Comparison of ENCODE assay signal across 43 mouse cellular contexts in the genomic region with DNA sequence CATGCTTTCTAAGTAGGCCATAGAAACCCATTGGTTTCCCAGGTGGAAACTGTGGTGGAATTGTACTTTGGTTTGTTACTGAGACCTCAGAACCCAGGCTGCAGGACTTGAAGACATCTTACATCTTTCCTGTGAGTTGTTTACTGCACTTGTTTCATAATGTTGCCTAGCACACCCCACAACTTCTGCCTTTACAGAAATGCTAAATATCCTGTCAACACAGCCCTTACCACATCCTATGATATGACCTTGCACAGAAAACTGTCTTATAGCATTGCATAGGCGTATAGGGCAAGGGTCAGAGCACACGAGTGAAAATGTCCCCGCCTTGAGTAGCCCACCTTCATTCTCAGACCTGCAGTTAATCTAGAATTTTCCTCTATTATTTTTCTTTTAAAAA. TPM values are rescaled to one million over a fixed set of nuclear protein-coding genes. Genes with fewer than 3 reads are reported as not detected.
DNase-seq lines count a peak whose midpoint lies in the region; ATAC-seq and TF ChIP-seq lines count a peak whose summit lies in the region.
"Had no signal": no experiment of that assay in that cellular context is flagged by ENCODE, and none has a peak within 500 bp of the region (broad histone marks: within the 10 kb centered on the region; RNA-seq: fewer than 3 reads in every experiment).

No protein-coding gene starts in this region.

- DNase-seq in lung, postnatal 0 days (ENCODE audit: low spot score): no peak
- DNase-seq in lung, postnatal 14 days: no peak
- DNase-seq in gastrocnemius, adult 2 months: no peak
- DNase-seq: adrenal gland, adult 8-10 months; cerebellum, adult 11 months; cerebellum, adult 9-10 months; cerebellum, postnatal 36 days; embryo, embryonic 11 days; gastrocnemius, postnatal 36 days; heart, adult 2 months; heart, postnatal 10 days; kidney, postnatal 14 days; layer of hippocampus, adult 9-11 months; liver; retina, postnatal 1 day; right cerebral cortex, postnatal 25 days; spleen, adult 18-20 months; thymus, postnatal 36 days had no signal

- peak; percentile 27; the same call in 1 of the 2 replicates for TF ChIP-seq EP300 in lung, postnatal 0 days (IDR thresholded peaks at IDR 0.05)

- intact Hi-C loops in gastrocnemius, adult 2 months (cut with DNase I): no loop called here

- no peaks in the 10 kb centered on the region for H3K4me1 ChIP-seq in lung, postnatal 0 days (ENCODE audit: insufficient read depth, low read depth, low read length)
- no peaks in the 10 kb centered on the region for H3K4me1 ChIP-seq in intestine, postnatal 0 days (replicated peaks; ENCODE audit: control insufficient read depth, insufficient read depth, low read length)
- H3K4me1 ChIP-seq: embryonic facial prominence, embryonic 12.5 days; forebrain, embryonic 10.5 days; forebrain, embryonic 15.5 days; heart, embryonic 13.5 days; liver, embryonic 15.5 days; lung, embryonic 15.5 days; midbrain, embryonic 12.5 days; neural tube, embryonic 13.5 days had no signal

- H3K36me3 ChIP-seq in lung, postnatal 0 days (ENCODE audit: insufficient read depth, low read length): no peaks in the 10 kb centered on the region
- H3K36me3 ChIP-seq in intestine, postnatal 0 days (ENCODE audit: control insufficient read depth, insufficient read depth): no peaks in the 10 kb centered on the region
- H3K36me3 ChIP-seq: embryonic facial prominence, embryonic 12.5 days; forebrain, embryonic 10.5 days; forebrain, embryonic 15.5 days; heart, embryonic 13.5 days; liver, embryonic 15.5 days; lung, embryonic 15.5 days; midbrain, embryonic 12.5 days; neural tube, embryonic 13.5 days had no signal

- no peak overlapping the region for H3K9ac ChIP-seq in lung, postnatal 0 days (replicated peaks; ENCODE audit: low read depth)
- no peak overlapping the region for H3K9ac ChIP-seq in intestine, postnatal 0 days (ENCODE audit: low read depth, low read length)
- H3K9ac ChIP-seq: embryonic facial prominence, embryonic 12.5 days; forebrain, embryonic 15.5 days; heart, embryonic 13.5 days; liver, embryonic 15.5 days; lung, embryonic 15.5 days; midbrain, embryonic 12.5 days; neural tube, embryonic 13.5 days had no signal

- 87% methylated on average over 3 of the region's 3 CpGs for WGBS in lung, postnatal 0 days
- 91% methylated on average over 3 of the region's 3 CpGs for WGBS in intestine, postnatal 0 days

- TF ChIP-seq CTCF in lung, postnatal 0 days (IDR thresholded peaks at IDR 0.05): no peak
- TF ChIP-seq CTCF in gastrocnemius, adult 2 months (IDR thresholded peaks at IDR 0.05): no peak
- TF ChIP-seq CTCF in intestine, postnatal 0 days (IDR thresholded peaks at IDR 0.05; ENCODE audit: low read depth): no peak

- H3K27me3 ChIP-seq in lung, postnatal 0 days (replicated peaks; ENCODE audit: insufficient read depth, low read length): no peaks in the 10 kb centered on the region
- no peaks in the 10 kb centered on the region for H3K27me3 ChIP-seq in intestine, postnatal 0 days (replicated peaks; ENCODE audit: control insufficient read depth, insufficient read depth, low read length)
- H3K27me3 ChIP-seq: embryonic facial prominence, embryonic 12.5 days; forebrain, embryonic 15.5 days; heart, embryonic 13.5 days; liver, embryonic 15.5 days; lung, embryonic 15.5 days; midbrain, embryonic 12.5 days; neural tube, embryonic 13.5 days had no signal

- no peak for ATAC-seq in lung, postnatal 0 days
- ATAC-seq in granulocyte monocyte progenitor cell, adult 5-6 weeks (replicated peaks; ENCODE audit: poor library complexity, severe bottlenecking): peak; percentile 79
- peak; percentile 79 for ATAC-seq in megakaryocyte progenitor cell, adult 5-6 weeks (replicated peaks; ENCODE audit: poor library complexity)
- ATAC-seq in erythroblast, adult 5-6 weeks (replicated peaks; ENCODE audit: low FRiP score, poor library complexity, severe bottlenecking): no peak
- no peak for ATAC-seq in intestine, postnatal 0 days
- ATAC-seq: CD4-positive, CD25-positive, alpha-beta regulatory T cell, adult 4 months; forebrain, embryonic 15.5 days; hindbrain, postnatal 0 days; intestine, embryonic 16.5 days had no signal

- H3K4me3 ChIP-seq in lung, postnatal 0 days (ENCODE audit: low read depth, low read length): no peak overlapping the region
- no peak overlapping the region for H3K4me3 ChIP-seq in gastrocnemius, adult 2 months
- H3K4me3 ChIP-seq in intestine, postnatal 0 days (ENCODE audit: low read depth, low read length): no peak overlapping the region
- H3K4me3 ChIP-seq: embryonic facial prominence, embryonic 12.5 days; forebrain, embryonic 10.5 days; forebrain, embryonic 15.5 days; heart, adult 2 months; heart, embryonic 13.5 days; liver, embryonic 15.5 days; lung, embryonic 15.5 days; megakaryocyte, embryonic 14.5 days; midbrain, embryonic 12.5 days; neural tube, embryonic 13.5 days had no signal

- no peak overlapping the region for H3K27ac ChIP-seq in lung, postnatal 0 days (ENCODE audit: low read length)
- H3K27ac ChIP-seq in gastrocnemius, adult 2 months: no peak overlapping the region
- H3K27ac ChIP-seq in intestine, postnatal 0 days (ENCODE audit: low read depth, low read length): no peak overlapping the region
- H3K27ac ChIP-seq: embryonic facial prominence, embryonic 12.5 days; forebrain, embryonic 10.5 days; forebrain, embryonic 15.5 days; heart, adult 2 months; heart, embryonic 13.5 days; hindbrain, postnatal 0 days; liver, embryonic 15.5 days; lung, embryonic 15.5 days; midbrain, embryonic 12.5 days; neural tube, embryonic 13.5 days had no signal

- no peak overlapping the region for H3K4me2 ChIP-seq in lung, postnatal 0 days (replicated peaks; ENCODE audit: low read depth, low read length)
- H3K4me2 ChIP-seq in intestine, postnatal 0 days (replicated peaks; ENCODE audit: low read depth): no peak overlapping the region
- H3K4me2 ChIP-seq: embryonic facial prominence, embryonic 12.5 days; forebrain, embryonic 15.5 days; heart, embryonic 13.5 days; liver, embryonic 15.5 days; lung, embryonic 15.5 days; midbrain, embryonic 12.5 days; neural tube, embryonic 13.5 days had no signal

- no peaks in the 10 kb centered on the region for H3K9me3 ChIP-seq in lung, postnatal 0 days (ENCODE audit: low read length)
- H3K9me3 ChIP-seq in intestine, postnatal 0 days (ENCODE audit: control insufficient read depth): no peaks in the 10 kb centered on the region
- H3K9me3 ChIP-seq: embryonic facial prominence, embryonic 12.5 days; forebrain, embryonic 10.5 days; forebrain, embryonic 15.5 days; heart, embryonic 13.5 days; liver, embryonic 15.5 days; lung, embryonic 15.5 days; megakaryocyte, embryonic 14.5 days; midbrain, embryonic 12.5 days; neural tube, embryonic 13.5 days had no signal

RNA-seq across cellular contexts. Expression of a gene that starts 12.6 kb away (rescaled TPM):
- 413 and 421 TPM in 2 replicates for polyA plus RNA-seq in lung, postnatal 0 days (2015; fragmentation: Nextera tagmentation; extraction: Ambion mirVana)
- total RNA-seq in granulocyte monocyte progenitor cell, adult 5-6 weeks (2014; fragmentation: Nextera tagmentation): 8.8 and 13.4 TPM in 2 replicates
- total RNA-seq in granulocyte monocyte progenitor cell, adult 5-6 weeks (2017): 16.9 and 19.6 TPM in 2 replicates
- total RNA-seq in megakaryocyte progenitor cell, adult 5-6 weeks (2015): 13.6 and 25.2 TPM in 2 replicates
- 13.3 and 15.1 TPM in 2 replicates for total RNA-seq in megakaryocyte progenitor cell, adult 5-6 weeks (2017)
- total RNA-seq in erythroblast, adult 5-6 weeks (2015; ENCODE audit: low replicate concordance): 95.3 and 103 TPM in 2 replicates
- 52.1 and 61.0 TPM in 2 replicates for total RNA-seq in erythroblast, adult 5-6 weeks (2017; ENCODE audit: low replicate concordance)
- total RNA-seq in gastrocnemius, adult 2 months (2021): 1 to 10 TPM; 5.5 to 9.3 TPM
- polyA plus RNA-seq in intestine, postnatal 0 days (2015; fragmentation: Nextera tagmentation; extraction: Ambion mirVana): 100 and 108 TPM in 2 replicates
- total RNA-seq: hindbrain, postnatal 0 days had no signal
- polyA plus RNA-seq: CD4-positive, CD25-positive, alpha-beta regulatory T cell, adult 4 months had no signal

RNA-seq across cellular contexts. Expression of a gene that starts 27.1 kb away (rescaled TPM):
- 29.8 and 36.6 TPM in 2 replicates for polyA plus RNA-seq in lung, postnatal 0 days (2015; fragmentation: Nextera tagmentation; extraction: Ambion mirVana)
- total RNA-seq in granulocyte monocyte progenitor cell, adult 5-6 weeks (2014; fragmentation: Nextera tagmentation): 189 and 190 TPM in 2 replicates
- total RNA-seq in granulocyte monocyte progenitor cell, adult 5-6 weeks (2017): 110 and 159 TPM in 2 replicates
- 149 and 197 TPM in 2 replicates for total RNA-seq in megakaryocyte progenitor cell, adult 5-6 weeks (2015)
- 97.7 and 108 TPM in 2 replicates for total RNA-seq in megakaryocyte progenitor cell, adult 5-6 weeks (2017)
- total RNA-seq in erythroblast, adult 5-6 weeks (2015; ENCODE audit: low replicate concordance): 23.6 and 31.3 TPM in 2 replicates
- 22.5 and 31.5 TPM in 2 replicates for total RNA-seq in erythroblast, adult 5-6 weeks (2017; ENCODE audit: low replicate concordance)
- total RNA-seq in gastrocnemius, adult 2 months (2021): 1 to 10 TPM; 2.4 to 6.2 TPM
- 11.2 and 13.4 TPM in 2 replicates for polyA plus RNA-seq in intestine, postnatal 0 days (2015; fragmentation: Nextera tagmentation; extraction: Ambion mirVana)
- polyA plus RNA-seq: CD4-positive, CD25-positive, alpha-beta regulatory T cell, adult 4 months had no signal

RNA-seq across cellular contexts. Expression of a gene that starts 39.9 kb away (rescaled TPM):
- not detected in 2 replicates for polyA plus RNA-seq in lung, postnatal 0 days (2015; fragmentation: Nextera tagmentation; extraction: Ambion mirVana)
- not detected in 2 replicates for total RNA-seq in granulocyte monocyte progenitor cell, adult 5-6 weeks (2014; fragmentation: Nextera tagmentation)
- not detected in 2 replicates for total RNA-seq in granulocyte monocyte progenitor cell, adult 5-6 weeks (2017)
- total RNA-seq in megakaryocyte progenitor cell, adult 5-6 weeks (2015): 0.44 and 1.2 TPM in 2 replicates
- not detected in 2 replicates for total RNA-seq in megakaryocyte progenitor cell, adult 5-6 weeks (2017)
- total RNA-seq in erythroblast, adult 5-6 weeks (2015; ENCODE audit: low replicate concordance): not detected in 2 replicates
- total RNA-seq in erythroblast, adult 5-6 weeks (2017; ENCODE audit: low replicate concordance): not detected in 2 replicates
- not detected for total RNA-seq in gastrocnemius, adult 2 months (2021)
- not detected in 2 replicates for polyA plus RNA-seq in intestine, postnatal 0 days (2015; fragmentation: Nextera tagmentation; extraction: Ambion mirVana)
- total RNA-seq: adrenal gland, adult 8-10 months; adrenal gland, postnatal 4 days; gastrocnemius, adult 18-20 months; gastrocnemius, postnatal 36 days; heart, adult 2 months; heart, postnatal 10 days; hindbrain, postnatal 0 days; left cerebral cortex, postnatal 14 days; midbrain, postnatal 0 days had no signal
- polyA plus RNA-seq: CD4-positive, CD25-positive, alpha-beta regulatory T cell, adult 4 months; embryonic facial prominence, embryonic 12.5 days; forebrain, embryonic 10.5 days; forebrain, embryonic 15.5 days; frontal cortex, adult 2 months; heart, adult 2 months; heart, embryonic 13.5 days; hindbrain, embryonic 11.5 days; hindbrain, postnatal 0 days; intestine, embryonic 16.5 days; kidney, embryonic 14.5 days; limb, embryonic 11.5 days; liver, embryonic 15.5 days; lung, embryonic 15.5 days; midbrain, embryonic 12.5 days; midbrain, postnatal 0 days; neural tube, embryonic 13.5 days; stomach, embryonic 16.5 days had no signal

RNA-seq across cellular contexts. Expression of a gene that starts 43.6 kb away (rescaled TPM):
- polyA plus RNA-seq in lung, postnatal 0 days (2015; fragmentation: Nextera tagmentation; extraction: Ambion mirVana): 3.6 and 11.2 TPM in 2 replicates
- 5.5 and 6.5 TPM in 2 replicates for total RNA-seq in granulocyte monocyte progenitor cell, adult 5-6 weeks (2014; fragmentation: Nextera tagmentation)
- total RNA-seq in granulocyte monocyte progenitor cell, adult 5-6 weeks (2017): 78.6 and 86.4 TPM in 2 replicates
- 99.8 and 229 TPM in 2 replicates for total RNA-seq in megakaryocyte progenitor cell, adult 5-6 weeks (2015)
- total RNA-seq in megakaryocyte progenitor cell, adult 5-6 weeks (2017): 37.9 and 120 TPM in 2 replicates
- total RNA-seq in erythroblast, adult 5-6 weeks (2015; ENCODE audit: low replicate concordance): 48.7 and 55.7 TPM in 2 replicates
- 13.4 and 27.3 TPM in 2 replicates for total RNA-seq in erythroblast, adult 5-6 weeks (2017; ENCODE audit: low replicate concordance)
- not detected for total RNA-seq in gastrocnemius, adult 2 months (2021)
- 1.2 and 1.3 TPM in 2 replicates for polyA plus RNA-seq in intestine, postnatal 0 days (2015; fragmentation: Nextera tagmentation; extraction: Ambion mirVana)
- total RNA-seq: gastrocnemius, adult 18-20 months; gastrocnemius, postnatal 36 days; heart, adult 2 months; left cerebral cortex, postnatal 14 days had no signal
- polyA plus RNA-seq: CD4-positive, CD25-positive, alpha-beta regulatory T cell, adult 4 months had no signal

RNA-seq across cellular contexts. Expression of a gene that starts 56.8 kb away (rescaled TPM):
- polyA plus RNA-seq in lung, postnatal 0 days (2015; fragmentation: Nextera tagmentation; extraction: Ambion mirVana): 1.7 and 15.8 TPM in 2 replicates
- total RNA-seq in granulocyte monocyte progenitor cell, adult 5-6 weeks (2014; fragmentation: Nextera tagmentation): 2.1 TPM in 1 of 2 replicates, not detected in the other
- total RNA-seq in granulocyte monocyte progenitor cell, adult 5-6 weeks (2017): 15.2 and 26.9 TPM in 2 replicates
- total RNA-seq in megakaryocyte progenitor cell, adult 5-6 weeks (2015): 19.6 and 29.1 TPM in 2 replicates
- 16.7 and 37.1 TPM in 2 replicates for total RNA-seq in megakaryocyte progenitor cell, adult 5-6 weeks (2017)
- 4.2 and 4.4 TPM in 2 replicates for total RNA-seq in erythroblast, adult 5-6 weeks (2015; ENCODE audit: low replicate concordance)
- total RNA-seq in erythroblast, adult 5-6 weeks (2017; ENCODE audit: low replicate concordance): 5.0 and 9.3 TPM in 2 replicates
- not detected for total RNA-seq in gastrocnemius, adult 2 months (2021)
- 0.56 and 0.64 TPM in 2 replicates for polyA plus RNA-seq in intestine, postnatal 0 days (2015; fragmentation: Nextera tagmentation; extraction: Ambion mirVana)
- total RNA-seq: gastrocnemius, adult 18-20 months; gastrocnemius, postnatal 36 days; heart, adult 2 months; heart, postnatal 10 days; hindbrain, postnatal 0 days; left cerebral cortex, postnatal 14 days; midbrain, postnatal 0 days had no signal
- polyA plus RNA-seq: kidney, embryonic 14.5 days; midbrain, postnatal 0 days had no signal

Comparison
In these comparisons a context has a peak if more than half of its experiments do, and no peak if none do; other contexts are left out.
1. ATAC-seq: peak in granulocyte monocyte progenitor cell, adult 5-6 weeks (single experiment) and megakaryocyte progenitor cell, adult 5-6 weeks (single experiment); none in lung, postnatal 0 days (single experiment), erythroblast, adult 5-6 weeks (single experiment) and intestine, postnatal 0 days (single experiment).